Mouse (Mus musculus) adrenal gland (tissue): Measurements from ENCODE around the gene Mical2.

ENCODE experiments used
- intact Hi-C: fragments of 180-260 bp; cut with DNase I; formaldehyde crosslinking; loops from one replicate; pipeline ENCODE4 v1.15.1; 2025

Mical2 gene

GRCm38 (mm10) chr7:112208323-112209167 lies 17.1 kb upstream of the Mical2 start:
- intact Hi-C loops, result no loop called here

GRCm38 (mm10) chr7:112209621-112210020 lies 16.0 kb upstream of the Mical2 start:
- intact Hi-C loops, result loop anchor here (10.0 kb wide), 1 partner anchor 115 kb away; no protein-coding TSS in a partner anchor

- intact Hi-C loops, result loop anchor here (10.0 kb wide), 1 partner anchor 112 kb away; no protein-coding TSS in a partner anchor
These were observed 12.5 kb upstream of the Mical2 start for GRCm38 (mm10) chr7:112212921-112213721.

- intact Hi-C loops, result loop anchor here (10.0 kb wide), 1 partner anchor 109 kb away; no protein-coding TSS in a partner anchor
These were observed 9.8 kb upstream of the Mical2 start for GRCm38 (mm10) chr7:112215871-112216270.

- intact Hi-C loops, result loop anchor here (10.0 kb wide), 1 partner anchor 108 kb away; no protein-coding TSS in a partner anchor
These were observed 8.9 kb upstream of the Mical2 start for GRCm38 (mm10) chr7:112216720-112217119.

GRCm38 (mm10) chr7:112217208-112217607 lies 8.4 kb upstream of the Mical2 start:
- intact Hi-C loops, result loop anchor here (10.0 kb wide), 1 partner anchor 108 kb away; no protein-coding TSS in a partner anchor

- intact Hi-C loops, result no loop called here
These were observed 2.7 kb upstream of the Mical2 start for GRCm38 (mm10) chr7:112222733-112223524.

- intact Hi-C loops, result loop anchor here (5.0 kb wide), 1 partner anchor 38 kb away; no protein-coding TSS in a partner anchor
These were observed 802 bp upstream of the Mical2 start for GRCm38 (mm10) chr7:112224854-112225253.

GRCm38 (mm10) chr7:112226446-112227265 lies 1.0 kb downstream of the Mical2 start:
- intact Hi-C loops, result loop anchor here (5.0 kb wide), 1 partner anchor 39 kb away; no protein-coding TSS in a partner anchor

- intact Hi-C loops, result loop anchor here (5.0 kb wide), 1 partner anchor 40 kb away; no protein-coding TSS in a partner anchor
These were observed 1.6 kb downstream of the Mical2 start for GRCm38 (mm10) chr7:112227266-112227562.

GRCm38 (mm10) chr7:112228827-112229498 lies 3.3 kb downstream of the Mical2 start:
- intact Hi-C loops, result loop anchor here (5.0 kb wide), 1 partner anchor 42 kb away; no protein-coding TSS in a partner anchor

GRCm38 (mm10) chr7:112231731-112232130 lies 6.1 kb downstream of the Mical2 start:
- intact Hi-C loops, result no loop called here

GRCm38 (mm10) chr7:112233345-112234005 lies 7.8 kb downstream of the Mical2 start:
- intact Hi-C loops, result no loop called here

- intact Hi-C loops, result no loop called here
These were observed 8.8 kb downstream of the Mical2 start for GRCm38 (mm10) chr7:112234410-112234809.

- intact Hi-C loops, result no loop called here
These were observed 9.8 kb downstream of the Mical2 start for GRCm38 (mm10) chr7:112235493-112235892.

GRCm38 (mm10) chr7:112237211-112237610 lies 11.6 kb downstream of the Mical2 start:
- intact Hi-C loops, result no loop called here

GRCm38 (mm10) chr7:112237868-112238267 lies 12.2 kb downstream of the Mical2 start:
- intact Hi-C loops, result no loop called here

- intact Hi-C loops, result no loop called here
These were observed 13.4 kb downstream of the Mical2 start for GRCm38 (mm10) chr7:112238768-112239728.
